Mouse (Mus musculus) mammary gland, adult 2 months (tissue): ENCODE results near the gene Lama1. TPM values are rescaled to one million over a fixed set of nuclear protein-coding genes. Genes with fewer than 3 reads are reported as not detected.

Source experiments
- polyA plus RNA-seq: library from polyadenylated mRNA; depleted of rRNA; stranded (reverse); fragments of >200 nt; gene quantifications from 2 replicates; pipeline ENCODE4 v1.2.3, GENCODE M21; 2012; ENCODE audit warnings: low replicate concordance; rRNA removed

The Lama1 gene
- polyA plus RNA-seq = 2.8 and 4.9 TPM in 2 replicates

DNA sequence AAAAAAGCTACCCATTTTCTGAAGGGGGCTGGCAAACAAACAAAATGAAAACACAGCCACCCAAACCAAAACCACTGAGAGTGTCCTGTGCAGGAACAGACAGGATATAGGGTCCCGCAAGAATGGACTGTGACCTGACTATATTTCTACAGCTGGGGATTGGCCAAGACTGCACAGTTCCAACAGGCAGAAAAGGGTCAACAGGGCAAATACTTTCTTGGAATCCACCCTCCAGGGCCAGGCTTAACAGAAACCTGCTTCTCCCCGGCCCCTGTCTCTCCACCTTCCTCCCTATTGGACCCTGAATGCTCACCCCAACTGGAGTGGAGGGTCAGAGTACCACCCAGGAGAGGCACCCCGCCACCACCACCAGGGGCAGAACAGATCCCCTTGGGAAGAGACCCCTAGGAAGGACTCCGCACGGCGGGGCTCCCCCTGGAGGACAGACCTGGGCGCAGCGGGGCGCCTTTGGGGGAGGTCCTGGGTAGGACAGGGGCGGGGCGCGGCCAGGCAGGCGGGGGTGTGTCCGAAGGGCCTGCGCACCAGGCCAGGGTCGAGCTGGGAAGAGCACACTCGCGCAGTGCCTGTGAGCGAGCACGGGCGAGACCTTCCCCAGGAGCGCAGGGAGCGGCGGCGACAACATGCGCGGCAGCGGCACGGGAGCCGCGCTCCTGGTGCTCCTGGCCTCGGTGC is at the start of gene Lama1:
Lama1 (plus strand) TSS at position 566 of the 693 bp plus-strand sequence.

Other genes with a start within 250 kb of the Lama1 start
- 15.9 TPM in 1 of 2 replicates, not detected in the other for gene Lrrc30, start 64.5 kb upstream of the Lama1 start, polyA plus RNA-seq